Mouse (Mus musculus) yolk sac, embryonic 10.5 days (tissue): ENCODE results near the gene Cfap61.

Source experiments
- DNase-seq: peaks from one replicate; pipeline ENCODE4 v3.0.0-alpha.2; 2017; ENCODE audit warnings: low spot score

The Cfap61 gene

GRCm38 (mm10) chr2:146221076-146221928 lies 286.7 kb downstream of the Cfap61 start, which contains the start of gene Insm1:
Insm1 (plus strand) TSS chr2:146221921.
- peak; percentile 54 for DNase-seq

GRCm38 (mm10) chr2:146221929-146222278 lies 287.3 kb downstream of the Cfap61 start:
- DNase-seq = peak; percentile 42

GRCm38 (mm10) chr2:146222279-146223175 lies 287.9 kb downstream of the Cfap61 start:
- DNase-seq = peak; percentile 25

GRCm38 (mm10) chr2:146223176-146223905 lies 288.8 kb downstream of the Cfap61 start:
- DNase-seq = no peak

- DNase-seq = no peak
These were observed 289.6 kb downstream of the Cfap61 start for GRCm38 (mm10) chr2:146224141-146224540.

- DNase-seq = no peak
These were observed 291.2 kb downstream of the Cfap61 start for GRCm38 (mm10) chr2:146225818-146226217.

GRCm38 (mm10) chr2:146226484-146226883 lies 291.9 kb downstream of the Cfap61 start:
- peak; percentile 57 for DNase-seq

GRCm38 (mm10) chr2:146227646-146228045 lies 293.1 kb downstream of the Cfap61 start:
- DNase-seq = no peak

GRCm38 (mm10) chr2:146228435-146228834 lies 293.9 kb downstream of the Cfap61 start:
- DNase-seq = no peak

- no peak for DNase-seq
These were observed 296.9 kb downstream of the Cfap61 start for GRCm38 (mm10) chr2:146231485-146231884.

- no peak for DNase-seq
These were observed 304.7 kb downstream of the Cfap61 start for GRCm38 (mm10) chr2:146239196-146239747.

- no peak for DNase-seq
These were observed 309.5 kb downstream of the Cfap61 start for GRCm38 (mm10) chr2:146244049-146244448.

GRCm38 (mm10) chr2:146245401-146245800 lies 310.8 kb downstream of the Cfap61 start:
- DNase-seq = no peak

GRCm38 (mm10) chr2:146246409-146247075 lies 312.0 kb downstream of the Cfap61 start:
- DNase-seq = peak; percentile 33

- peak; percentile 80 for DNase-seq
These were observed 313.0 kb downstream of the Cfap61 start for GRCm38 (mm10) chr2:146247576-146247975.

GRCm38 (mm10) chr2:146249033-146249432 lies 314.4 kb downstream of the Cfap61 start:
- DNase-seq = no peak

- DNase-seq = no peak
These were observed 315.8 kb downstream of the Cfap61 start for GRCm38 (mm10) chr2:146250236-146250904.

GRCm38 (mm10) chr2:146254387-146254786 lies 319.8 kb downstream of the Cfap61 start:
- no peak for DNase-seq

GRCm38 (mm10) chr2:146255636-146256035 lies 321.1 kb downstream of the Cfap61 start:
- no peak for DNase-seq

GRCm38 (mm10) chr2:146256321-146256875 lies 321.8 kb downstream of the Cfap61 start:
- DNase-seq = no peak
